Mouse (Mus musculus) kidney, adult 11 months (tissue): ENCODE results near the gene Ccdc63.

ENCODE experiments used
- DNase-seq: peaks from one replicate; pipeline ENCODE4 v3.0.0; 2022

Gene Ccdc63

GRCm38 (mm10) chr5:122115266-122115763 is 25.3 kb downstream of the Ccdc63 start:
- DNase-seq = no peak

- no peak for DNase-seq
These were observed 26.4 kb downstream of the Ccdc63 start for GRCm38 (mm10) chr5:122114176-122114575.

- DNase-seq = no peak
These were observed 27.2 kb downstream of the Ccdc63 start for GRCm38 (mm10) chr5:122113450-122113849.

GRCm38 (mm10) chr5:122111933-122112248 is 28.7 kb downstream of the Ccdc63 start:
- DNase-seq = no peak

- no peak for DNase-seq
These were observed 29.3 kb downstream of the Ccdc63 start for GRCm38 (mm10) chr5:122111091-122111932.

- no peak for DNase-seq
These were observed 30.0 kb downstream of the Ccdc63 start for GRCm38 (mm10) chr5:122110625-122111024.

GRCm38 (mm10) chr5:122109325-122110060 is 31.1 kb downstream of the Ccdc63 start:
- DNase-seq = no peak

GRCm38 (mm10) chr5:122108104-122108503 is 32.5 kb downstream of the Ccdc63 start:
- no peak for DNase-seq

GRCm38 (mm10) chr5:122106212-122106611 is 34.4 kb downstream of the Ccdc63 start:
- no peak for DNase-seq

GRCm38 (mm10) chr5:122104981-122105380 is 35.6 kb downstream of the Ccdc63 start:
- DNase-seq = no peak

- no peak for DNase-seq
These were observed 36.4 kb downstream of the Ccdc63 start for GRCm38 (mm10) chr5:122104201-122104600.

- no peak for DNase-seq
These were observed 37.5 kb downstream of the Ccdc63 start for GRCm38 (mm10) chr5:122103075-122103474.

- no peak for DNase-seq
These were observed 38.1 kb downstream of the Ccdc63 start for GRCm38 (mm10) chr5:122102476-122103050.

- DNase-seq = no peak
These were observed 46.2 kb downstream of the Ccdc63 start for GRCm38 (mm10) chr5:122094439-122094838.

GRCm38 (mm10) chr5:122093734-122094133 is 46.9 kb downstream of the Ccdc63 start:
- DNase-seq = no peak

- DNase-seq = no peak
These were observed 47.8 kb downstream of the Ccdc63 start for GRCm38 (mm10) chr5:122092794-122093193.

- no peak for DNase-seq
These were observed 49.6 kb downstream of the Ccdc63 start for GRCm38 (mm10) chr5:122091070-122091469.

- no peak for DNase-seq
These were observed 51.0 kb downstream of the Ccdc63 start for GRCm38 (mm10) chr5:122089664-122090063.

- peak; percentile 61 for DNase-seq
These were observed 51.7 kb downstream of the Ccdc63 start for GRCm38 (mm10) chr5:122088917-122089316.

- DNase-seq = no peak
These were observed 54.5 kb downstream of the Ccdc63 start for GRCm38 (mm10) chr5:122086121-122086520.

- DNase-seq = no peak
These were observed 55.3 kb downstream of the Ccdc63 start for GRCm38 (mm10) chr5:122085291-122085690.

- no peak for DNase-seq
These were observed 56.2 kb downstream of the Ccdc63 start for GRCm38 (mm10) chr5:122084470-122084869.

GRCm38 (mm10) chr5:122083282-122083681 is 57.3 kb downstream of the Ccdc63 start:
- DNase-seq = no peak

GRCm38 (mm10) chr5:122081471-122081870 is 59.2 kb downstream of the Ccdc63 start:
- no peak for DNase-seq
